Mouse (Mus musculus) CD4-positive, CD25-positive, alpha-beta regulatory T cell, adult 2 months (primary cell): ENCODE results near the gene Mrps14.
A peak's percentile ranks its signal among the peaks of the same experiment; 100 is the strongest.

Experiments
- DNase-seq: peaks from one replicate; pipeline ENCODE4 v3.0.0-alpha.2; 2012; ENCODE audit warnings: low read depth, low spot score

Mrps14 gene

GRCm38 (mm10) chr1:160194529-160195336 lies at the start of gene Mrps14:
Gene Mrps14 (plus strand): TSS chr1:160195215.
- DNase-seq = peak; percentile 100

- no peak for DNase-seq
Measured at GRCm38 (mm10) chr1:160145606-160146005, 49.4 kb upstream of the Mrps14 start.

GRCm38 (mm10) chr1:160147274-160147673 lies 47.7 kb upstream of the Mrps14 start:
- no peak for DNase-seq

- DNase-seq = no peak
Measured at GRCm38 (mm10) chr1:160149291-160149906, 45.6 kb upstream of the Mrps14 start.

- no peak for DNase-seq
Measured at GRCm38 (mm10) chr1:160150726-160151125, 44.3 kb upstream of the Mrps14 start.

- no peak for DNase-seq
Measured at GRCm38 (mm10) chr1:160153480-160153879, 41.5 kb upstream of the Mrps14 start, which contains the start of gene Tnn. Gene Tnn (minus strand): TSS chr1:160153580.

- DNase-seq = no peak
Measured at GRCm38 (mm10) chr1:160158190-160158589, 36.8 kb upstream of the Mrps14 start.

- DNase-seq = no peak
Measured at GRCm38 (mm10) chr1:160166600-160166999, 28.4 kb upstream of the Mrps14 start.

- no peak for DNase-seq
Measured at GRCm38 (mm10) chr1:160176903-160177302, 18.1 kb upstream of the Mrps14 start.

GRCm38 (mm10) chr1:160181216-160181615 lies 13.8 kb upstream of the Mrps14 start:
- DNase-seq = no peak

GRCm38 (mm10) chr1:160184506-160184905 lies 10.5 kb upstream of the Mrps14 start:
- peak; percentile 48 for DNase-seq

GRCm38 (mm10) chr1:160195337-160195663 lies 285 bp downstream of the Mrps14 start:
- no peak for DNase-seq

- DNase-seq = no peak
Measured at GRCm38 (mm10) chr1:160205486-160205885, 10.5 kb downstream of the Mrps14 start.

- DNase-seq = no peak
Measured at GRCm38 (mm10) chr1:160209844-160210243, 14.8 kb downstream of the Mrps14 start.

GRCm38 (mm10) chr1:160210566-160210965 lies 15.6 kb downstream of the Mrps14 start:
- no peak for DNase-seq

- peak; percentile 11 for DNase-seq
Measured at GRCm38 (mm10) chr1:160211597-160212122, 16.6 kb downstream of the Mrps14 start.

GRCm38 (mm10) chr1:160212123-160212691 lies 17.2 kb downstream of the Mrps14 start:
- peak; percentile 40 for DNase-seq

GRCm38 (mm10) chr1:160212703-160213669 lies 18.0 kb downstream of the Mrps14 start, which contains the start of gene Cacybp:
Gene Cacybp (minus strand): TSS chr1:160212875.
- DNase-seq = peak; percentile 100

GRCm38 (mm10) chr1:160214171-160214570 lies 19.2 kb downstream of the Mrps14 start:
- no peak for DNase-seq

- DNase-seq = no peak
Measured at GRCm38 (mm10) chr1:160217898-160218297, 22.9 kb downstream of the Mrps14 start.

GRCm38 (mm10) chr1:160224093-160224492 lies 29.1 kb downstream of the Mrps14 start:
- no peak for DNase-seq
